Comparison of ENCODE assay signal across 18 mouse cellular contexts in genomic region chr7:27644471-27644870, GRCm38 (mm10). TPM values are rescaled to one million over a fixed set of nuclear protein-coding genes. Genes with fewer than 3 reads are reported as not detected.
DNase-seq lines count a peak whose midpoint lies in the region; ATAC-seq and TF ChIP-seq lines count a peak whose summit lies in the region.
"Had no signal": no experiment of that assay in that cellular context is flagged by ENCODE, and none has a peak within 500 bp of the region (broad histone marks: within the 10 kb centered on the region; RNA-seq: fewer than 3 reads in every experiment).

No protein-coding gene starts in this region.

- in situ Hi-C loops in CH12.LX (cut with MboI; ENCODE audit: low pct_ligation_motif_present, low pct_unique_long_range_greater_than_20kb, low sequenced_read_pairs), result no loop called here

- DNase-seq in liver, embryonic 14.5 days (ENCODE audit: low read depth in 3 of 3, low spot score in 3 of 3), result no peak
- DNase-seq in 416B (ENCODE audit: low read depth), result peak; percentile 66
- peak; percentile 16 for DNase-seq in CH12.LX (ENCODE audit: extremely low read depth)
- no peak for DNase-seq in Muller cell, postnatal 12 days (ENCODE audit: inconsistent ontology term)
- DNase-seq in embryo, embryonic 11 days, result no peak
- DNase-seq in cerebellum, postnatal 14 days, result no peak
- DNase-seq: cerebellum, adult 11 months; kidney, adult 18-20 months; kidney, postnatal 36 days; thymus, postnatal 36 days had no signal

- 19% methylated on average over 1 of the region's 1 CpGs for WGBS in liver, embryonic 14.5 days (ENCODE audit: insufficient replicate concordance)
- 40% methylated on average over 1 of the region's 1 CpGs for WGBS in liver, embryonic 12.5 days (ENCODE audit: insufficient replicate concordance)

- no peaks in the 10 kb centered on the region for H3K79me2 ChIP-seq in CH12.LX (replicated peaks; ENCODE audit: control insufficient read depth, extremely low read depth, insufficient read depth, poor library complexity, severe bottlenecking)

- no peak overlapping the region for H3K9ac ChIP-seq in liver, embryonic 14.5 days (replicated peaks)
- no peak overlapping the region for H3K9ac ChIP-seq in liver, embryonic 12.5 days
- no peak overlapping the region for H3K9ac ChIP-seq in CH12.LX (ENCODE audit: insufficient read depth, low read depth)
- H3K9ac ChIP-seq: heart, embryonic 15.5 days; hindbrain, embryonic 14.5 days had no signal

- dilution Hi-C loops in CH12.LX (cut with MboI; ENCODE audit: extremely low pct_ligation_motif_present, extremely low pct_unique_long_range_greater_than_20kb, low sequenced_read_pairs), result no loop called here

- H3K4me1 ChIP-seq in liver, embryonic 14.5 days (replicated peaks; ENCODE audit: control insufficient read depth in 2 of 2, insufficient read depth in 2 of 2, low read length in 1 of 2), result no peaks in the 10 kb centered on the region
- no peaks in the 10 kb centered on the region for H3K4me1 ChIP-seq in liver, embryonic 12.5 days
- no peaks in the 10 kb centered on the region for H3K4me1 ChIP-seq in CH12.LX (ENCODE audit: control insufficient read depth in 1 of 2, insufficient read depth in 2 of 2)
- H3K4me1 ChIP-seq: forebrain, embryonic 10.5 days; heart, embryonic 15.5 days had no signal

- H3K4me2 ChIP-seq in liver, embryonic 14.5 days (ENCODE audit: low read depth), result no peak overlapping the region
- no peak overlapping the region for H3K4me2 ChIP-seq in liver, embryonic 12.5 days
- no peak overlapping the region for H3K4me2 ChIP-seq in CH12.LX (ENCODE audit: insufficient read depth, low read depth, poor library complexity, severe bottlenecking)
- H3K4me2 ChIP-seq: heart, embryonic 15.5 days; hindbrain, embryonic 14.5 days; liver, embryonic 11.5 days had no signal

- no peaks in the 10 kb centered on the region for H3K27me3 ChIP-seq in liver, embryonic 14.5 days (ENCODE audit: control insufficient read depth, insufficient read depth, low read length)
- no peaks in the 10 kb centered on the region for H3K27me3 ChIP-seq in liver, embryonic 12.5 days (replicated peaks)
- H3K27me3 ChIP-seq in CH12.LX (replicated peaks), result no peaks in the 10 kb centered on the region
- H3K27me3 ChIP-seq: heart, embryonic 15.5 days had no signal

- no peak for ATAC-seq in liver, embryonic 14.5 days (ENCODE audit: insufficient read depth)
- no peak for ATAC-seq in liver, embryonic 12.5 days
- 0 out of 2 replicates have a peak, but pooled peaks have one; percentile 25 for ATAC-seq in common myeloid progenitor, adult 5-6 weeks (replicated peaks; ENCODE audit: low read depth, poor library complexity, severe bottlenecking)

- no peak overlapping the region for H3K4me3 ChIP-seq in liver, embryonic 14.5 days (ENCODE audit: insufficient read depth in 1 of 2, low read depth in 2 of 2, low read length in 2 of 2)
- H3K4me3 ChIP-seq in liver, embryonic 12.5 days, result no peak overlapping the region
- no peak overlapping the region for H3K4me3 ChIP-seq in CH12.LX (replicated peaks in 1 of 3; ENCODE audit: low read depth in 2 of 3, low read length in 2 of 3, poor library complexity in 1 of 3)
- H3K4me3 ChIP-seq: forebrain, embryonic 10.5 days; heart, embryonic 15.5 days had no signal

- no peaks in the 10 kb centered on the region for H3K36me3 ChIP-seq in liver, embryonic 14.5 days (replicated peaks; ENCODE audit: control insufficient read depth, insufficient read depth, low read depth)
- peaks cover 4% of the 10 kb centered on the region for H3K36me3 ChIP-seq in liver, embryonic 12.5 days
- H3K36me3 ChIP-seq in CH12.LX (replicated peaks in 1 of 2; ENCODE audit: control insufficient read depth in 1 of 2, insufficient read depth in 1 of 2, low read length in 1 of 2), result peaks cover 0 to 10% of the 10 kb centered on the region in 2 experiments

- no peak for TF ChIP-seq POLR2A in CH12.LX (IDR thresholded peaks at IDR 0.05; ENCODE audit: low read depth, low read length)

- no peak for TF ChIP-seq EP300 in liver, embryonic 14.5 days (IDR thresholded peaks at IDR 0.05; ENCODE audit: low read depth)
- TF ChIP-seq EP300 in CH12.LX (IDR thresholded peaks at IDR 0.05; ENCODE audit: low read length), result no peak

- TF ChIP-seq RAD21 in CH12.LX (IDR thresholded peaks at IDR 0.05; ENCODE audit: low read depth, low read length), result peak; percentile 15

- no peak overlapping the region for H3K27ac ChIP-seq in liver, embryonic 14.5 days
- H3K27ac ChIP-seq in liver, embryonic 12.5 days, result no peak overlapping the region
- H3K27ac ChIP-seq in CH12.LX (ENCODE audit: insufficient read depth, low read depth), result no peak overlapping the region
- H3K27ac ChIP-seq: forebrain, embryonic 10.5 days; heart, embryonic 15.5 days; hindbrain, embryonic 14.5 days had no signal

- H3K9me3 ChIP-seq in liver, embryonic 14.5 days (ENCODE audit: control insufficient read depth, low read length), result no peaks in the 10 kb centered on the region
- no peaks in the 10 kb centered on the region for H3K9me3 ChIP-seq in liver, embryonic 12.5 days (replicated peaks)
- no peaks in the 10 kb centered on the region for H3K9me3 ChIP-seq in CH12.LX (replicated peaks; ENCODE audit: low read length)
- H3K9me3 ChIP-seq: forebrain, embryonic 10.5 days; heart, embryonic 15.5 days had no signal

- peak; percentile 24 for TF ChIP-seq CTCF in liver, embryonic 14.5 days (IDR thresholded peaks at IDR 0.05; ENCODE audit: low read depth)
- peak in 1 of 2 experiments; percentile 39; a peak in 2 of 4 replicates for TF ChIP-seq CTCF in CH12.LX (conservative IDR thresholded peaks at IDR 0.05 in 1 of 2, IDR thresholded peaks at IDR 0.05 in 1 of 2; ENCODE audit: low read depth in 2 of 2, low read length in 2 of 2)

TF ChIP-seq in CH12.LX, 34 proteins besides CTCF, POLR2A, EP300 and RAD21:
- TF ChIP-seq KAT2A (IDR thresholded peaks at IDR 0.05; ENCODE audit: insufficient replicate concordance, low read length) (no peak), USF2 (conservative IDR thresholded peaks at IDR 0.05; ENCODE audit: low read depth, low read length) (no peak), ZC3H11A (IDR thresholded peaks at IDR 0.05; ENCODE audit: low read depth, low read length) (no peak), SMC3 (IDR thresholded peaks at IDR 0.05; ENCODE audit: low read depth, low read length) (peak; percentile 8; the same call in 1 of the 2 replicates), MAX (IDR thresholded peaks at IDR 0.05; ENCODE audit: low read length) (no peak)

RNA-seq across cellular contexts. Expression of gene Ttc9b, which starts 9.2 kb away (rescaled TPM):
- polyA plus RNA-seq in liver, embryonic 14.5 days (2012; rRNA removed), result 0.05 TPM in 1 of 2 replicates, not detected in the other
- not detected in 2 replicates for polyA plus RNA-seq in liver, embryonic 14.5 days (2014; fragmentation: Nextera tagmentation; extraction: Ambion mirVana)
- not detected in 2 replicates for polyA plus RNA-seq in liver, embryonic 12.5 days (2016; fragmentation: Nextera tagmentation; extraction: Ambion mirVana)
- total RNA-seq in CH12.LX (2012; rRNA removed), result 0.08 TPM in 1 of 2 replicates, not detected in the other
- total RNA-seq in CH12.LX (2014; rRNA removed), result not detected in 2 replicates
- polyA plus RNA-seq in CH12.LX (2012; ENCODE audit: insufficient read length, low read depth), result not detected in 2 replicates
- 0.29 TPM in 1 of 2 replicates, not detected in the other for total RNA-seq in common myeloid progenitor, adult 5-6 weeks (2017)
- total RNA-seq: megakaryocyte, adult 5-6 weeks had no signal
- polyA plus RNA-seq: gonadal fat pad, adult 2 months; heart, embryonic 15.5 days; liver, embryonic 11.5 days had no signal

RNA-seq across cellular contexts. Expression of gene Map3k10, which starts 29.9 kb away (rescaled TPM):
- 3.4 and 3.5 TPM in 2 replicates for polyA plus RNA-seq in liver, embryonic 14.5 days (2012; rRNA removed)
- polyA plus RNA-seq in liver, embryonic 14.5 days (2014; fragmentation: Nextera tagmentation; extraction: Ambion mirVana), result 1.00 and 1.0 TPM in 2 replicates
- polyA plus RNA-seq in liver, embryonic 12.5 days (2016; fragmentation: Nextera tagmentation; extraction: Ambion mirVana), result 5.7 and 6.7 TPM in 2 replicates
- total RNA-seq in CH12.LX (2012; rRNA removed) (15.0 and 16.7 TPM in 2 replicates), CH12.LX (2014; rRNA removed) (7.2 and 7.8 TPM in 2 replicates)
- polyA plus RNA-seq in CH12.LX (2012; ENCODE audit: insufficient read length, low read depth), result 7.6 and 8.2 TPM in 2 replicates
- 1.8 and 3.3 TPM in 2 replicates for total RNA-seq in common myeloid progenitor, adult 5-6 weeks (2017)

RNA-seq across cellular contexts. Expression of gene Zfp607b, which starts 44.7 kb away (rescaled TPM):
- 0.11 and 0.19 TPM in 2 replicates for polyA plus RNA-seq in liver, embryonic 14.5 days (2012; rRNA removed)
- polyA plus RNA-seq in liver, embryonic 14.5 days (2014; fragmentation: Nextera tagmentation; extraction: Ambion mirVana), result 0.23 and 0.25 TPM in 2 replicates
- 0.64 and 0.79 TPM in 2 replicates for polyA plus RNA-seq in liver, embryonic 12.5 days (2016; fragmentation: Nextera tagmentation; extraction: Ambion mirVana)
- total RNA-seq in CH12.LX (2012; rRNA removed), result 0.76 and 1.2 TPM in 2 replicates
- total RNA-seq in CH12.LX (2014; rRNA removed), result 0.93 and 0.97 TPM in 2 replicates
- polyA plus RNA-seq in CH12.LX (2012; ENCODE audit: insufficient read length, low read depth), result 0.90 and 1.0 TPM in 2 replicates
- total RNA-seq in common myeloid progenitor, adult 5-6 weeks (2017), result 0.63 and 0.73 TPM in 2 replicates

RNA-seq across cellular contexts. Expression of gene Akt2, which starts 53.1 kb away (rescaled TPM):
- polyA plus RNA-seq in liver, embryonic 14.5 days (2012; rRNA removed), result 21.5 and 23.2 TPM in 2 replicates
- 21.5 and 23.8 TPM in 2 replicates for polyA plus RNA-seq in liver, embryonic 14.5 days (2014; fragmentation: Nextera tagmentation; extraction: Ambion mirVana)
- polyA plus RNA-seq in liver, embryonic 12.5 days (2016; fragmentation: Nextera tagmentation; extraction: Ambion mirVana), result 45.0 and 45.2 TPM in 2 replicates
- total RNA-seq in CH12.LX (2012; rRNA removed) (40.3 and 41.8 TPM in 2 replicates), CH12.LX (2014; rRNA removed) (39.3 and 39.5 TPM in 2 replicates)
- polyA plus RNA-seq in CH12.LX (2012; ENCODE audit: insufficient read length, low read depth), result 77.1 and 77.3 TPM in 2 replicates
- 43.7 and 49.5 TPM in 2 replicates for total RNA-seq in common myeloid progenitor, adult 5-6 weeks (2017)

Comparison
In these comparisons a context has a peak if more than half of its experiments do, and no peak if none do; other contexts are left out.
1. DNase-seq: peak in 416B (single experiment) and CH12.LX (single experiment); none in liver, embryonic 14.5 days (0 of 3), Muller cell, postnatal 12 days (single experiment), embryo, embryonic 11 days (single experiment) and cerebellum, postnatal 14 days (0 of 2).